Mouse (Mus musculus) embryonic facial prominence, embryonic 14.5 days (tissue): ENCODE measurements around the gene Rgsl1. TPM values are rescaled to one million over a fixed set of nuclear protein-coding genes. Genes with fewer than 3 reads are reported as not detected.
A peak's percentile ranks its signal among the peaks of the same experiment; 100 is the strongest.
"Not testable (repeated sequence)": the region's sequence is repeated elsewhere in the genome, so short reads cannot be mapped to it uniquely, and the experiment has no call there.

Source experiments
- ATAC-seq: fragments of 200-750 bp; cut with Nextera tagmentation; 2 replicates; pipeline ENCODE4 v1.8.0; 2017; ENCODE audit warnings: low read depth, moderate number of reproducible peaks, moderate TSS enrichment
- DNase-seq: peaks from one replicate; pipeline ENCODE4 v3.0.0-alpha.2; 2015; ENCODE audit warnings: low spot score
- H3K27ac ChIP-seq: fragments of 300-500 bp; sonication (generic); replicated peaks from 2 replicates; pipeline ENCODE4 v1.5.1; 2014; ENCODE audit warnings: low read depth, mild to moderate bottlenecking, low read length, moderate library complexity
- H3K27me3 ChIP-seq: fragments of 300-500 bp; sonication (generic); replicated peaks from 2 replicates; pipeline ENCODE4 v1.6.1; 2014; ENCODE audit warnings: low read length; ENCODE audit not compliant: control insufficient read depth, insufficient read depth
- H3K36me3 ChIP-seq: fragments of 300-500 bp; sonication (generic); 2 replicates; pipeline ENCODE4 v1.6.1; 2014; ENCODE audit warnings: low read length, mixed read lengths; ENCODE audit not compliant: control insufficient read depth, insufficient read depth
- H3K4me1 ChIP-seq: fragments of 300-500 bp; sonication (generic); 2 replicates; pipeline ENCODE4 v1.6.1; 2014; ENCODE audit warnings: antibody characterized with exemption, low read length; ENCODE audit not compliant: control insufficient read depth, insufficient read depth
- H3K4me2 ChIP-seq: fragments of 300-500 bp; sonication (generic); 2 replicates; pipeline ENCODE4 v1.6.1; 2014; ENCODE audit warnings: low read depth, mild to moderate bottlenecking, low read length, moderate library complexity, mixed read lengths
- H3K4me3 ChIP-seq: fragments of 300-500 bp; sonication (generic); 2 replicates; pipeline ENCODE4 v1.5.1; 2014; ENCODE audit warnings: low read depth, mild to moderate bottlenecking, low read length
- H3K9ac ChIP-seq: fragments of 300-500 bp; sonication (generic); 2 replicates; pipeline ENCODE4 v1.6.1; 2014; ENCODE audit warnings: low read depth, mild to moderate bottlenecking, low read length, moderate library complexity, mixed read lengths
- H3K9me3 ChIP-seq: fragments of 300-500 bp; sonication (generic); 2 replicates; pipeline ENCODE4 v1.6.1; 2016; ENCODE audit warnings: low read length; ENCODE audit not compliant: control insufficient read depth
- WGBS: fragments of 180-500 bp; shearing (Covaris S2); extraction: QIAGEN DNeasy Blood & Tissue Kit; methylation state at CpG from one replicate; pipeline ENCODE4 v1.1.7; 2014; 5-methylcytosine and 5-hydroxymethylcytosine counted together
- polyA plus RNA-seq: library from polyadenylated mRNA; unstranded; fragments of >200 nt; fragmentation: Nextera tagmentation; extraction: Ambion mirVana; gene quantifications from 2 replicates; pipeline ENCODE4 v1.2.1, GENCODE M21; 2014

The Rgsl1 gene
- polyA plus RNA-seq, 1 experiment from 2014 or later, result 0.14 TPM

DNA sequence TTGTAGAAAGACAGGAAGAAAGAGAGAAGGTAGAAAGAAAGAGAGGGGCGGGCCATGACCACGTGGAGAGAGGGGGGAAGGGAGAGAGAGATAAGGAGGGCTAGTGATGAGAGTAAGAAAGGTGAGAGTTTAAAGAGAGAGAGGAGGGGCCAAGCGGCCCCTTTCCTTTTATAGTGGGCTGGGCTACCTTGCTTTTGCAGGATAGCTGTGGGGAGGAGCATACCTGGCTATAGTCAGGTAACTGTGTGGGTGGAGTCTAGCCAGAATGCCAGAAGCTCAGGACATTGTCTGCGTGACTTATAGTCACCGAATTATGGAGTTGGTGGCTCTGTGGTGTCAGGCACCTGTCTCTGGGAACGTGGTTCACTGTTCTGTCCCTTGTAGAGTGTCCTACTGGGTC, 74.4 kb downstream of the Rgsl1 start:
- H3K4me1 ChIP-seq, H3K36me3 ChIP-seq, H3K9ac ChIP-seq, H3K27ac ChIP-seq, DNase-seq, ATAC-seq, H3K4me3 ChIP-seq, H3K27me3 ChIP-seq, H3K9me3 ChIP-seq, H3K4me2 ChIP-seq: not testable (repeated sequence)
- WGBS, result 64% methylated on average over 6 of the region's 6 CpGs

GRCm38 (mm10) chr1:153768465-153768864, 75.5 kb downstream of the Rgsl1 start:
- H3K27me3 ChIP-seq, result no peaks in the 10 kb centered on the region
- H3K4me1 ChIP-seq, result no peaks in the 10 kb centered on the region
- no peak for ATAC-seq
- no peak overlapping the region for H3K9ac ChIP-seq
- no peak overlapping the region for H3K4me2 ChIP-seq
- no peak overlapping the region for H3K4me3 ChIP-seq
- no peak overlapping the region for H3K27ac ChIP-seq
- no peaks in the 10 kb centered on the region for H3K36me3 ChIP-seq
- WGBS, result 80% methylated on average over 5 of the region's 5 CpGs
- DNase-seq, result no peak
- no peaks in the 10 kb centered on the region for H3K9me3 ChIP-seq

- H3K9ac ChIP-seq, result no peak overlapping the region
- no peaks in the 10 kb centered on the region for H3K9me3 ChIP-seq
- no peak for DNase-seq
- 0 out of 2 replicates have a peak, but pooled peaks cover 2% of the 10 kb centered on the region for H3K36me3 ChIP-seq
- H3K4me3 ChIP-seq, result no peak overlapping the region
- 83% methylated on average over 1 of the region's 1 CpGs for WGBS
- H3K27ac ChIP-seq, result no peak overlapping the region
- H3K4me1 ChIP-seq, result no peaks in the 10 kb centered on the region
- H3K4me2 ChIP-seq, result no peak overlapping the region
- no peak for ATAC-seq
- H3K27me3 ChIP-seq, result no peaks in the 10 kb centered on the region
These were observed 76.7 kb downstream of the Rgsl1 start for GRCm38 (mm10) chr1:153767281-153767680.

- Histone ChIP-seq H3K36me3 (0 out of 2 replicates have a peak, but pooled peaks cover 5% of the 10 kb centered on the region), H3K4me2 (no peak overlapping the region), H3K4me1 (no peaks in the 10 kb centered on the region), H3K27me3 (no peaks in the 10 kb centered on the region), H3K4me3 (no peak overlapping the region), H3K27ac (no peak overlapping the region), H3K9me3 (no peaks in the 10 kb centered on the region), H3K9ac (no peak overlapping the region)
- ATAC-seq (no peak), DNase-seq (no peak)
- 53% methylated on average over 8 of the region's 8 CpGs for WGBS
These were observed 77.6 kb downstream of the Rgsl1 start for GRCm38 (mm10) chr1:153766298-153766697.

DNA sequence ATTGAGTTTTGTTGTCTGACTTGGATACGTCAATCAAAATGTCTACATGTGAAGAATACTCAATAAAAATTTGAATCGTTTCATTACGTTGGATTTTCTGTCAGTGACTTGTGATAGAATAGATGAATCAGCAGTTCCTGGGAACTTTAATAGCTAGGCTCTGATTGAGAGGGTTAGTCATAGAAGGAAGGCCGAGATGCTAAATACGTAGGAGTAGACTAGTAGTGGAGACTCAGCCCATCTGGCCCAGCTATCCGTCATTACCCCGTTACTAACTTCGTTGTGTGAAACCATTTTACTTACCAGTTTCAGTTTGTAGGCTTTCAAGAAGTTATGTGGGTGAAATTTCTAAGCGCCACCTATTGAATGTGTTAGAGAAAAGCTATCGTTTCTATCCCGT, 79.8 kb downstream of the Rgsl1 start:
- WGBS, result 86% methylated on average over 11 of the region's 11 CpGs
- H3K9me3 ChIP-seq, result no peaks in the 10 kb centered on the region
- no peak for ATAC-seq
- H3K27ac ChIP-seq, result no peak overlapping the region
- H3K27me3 ChIP-seq, result no peaks in the 10 kb centered on the region
- no peak overlapping the region for H3K4me2 ChIP-seq
- no peak for DNase-seq
- H3K9ac ChIP-seq, result no peak overlapping the region
- no peak overlapping the region for H3K4me3 ChIP-seq
- 0 out of 2 replicates have a peak, but pooled peaks cover 5% of the 10 kb centered on the region for H3K36me3 ChIP-seq
- H3K4me1 ChIP-seq, result no peaks in the 10 kb centered on the region

GRCm38 (mm10) chr1:153753725-153754464, 90.0 kb downstream of the Rgsl1 start:
- WGBS, result 77% methylated on average over 25 of the region's 25 CpGs
- Histone ChIP-seq H3K27ac (no peak overlapping the region), H3K9ac (no peak overlapping the region), H3K4me3 (no peak overlapping the region), H3K9me3 (no peaks in the 10 kb centered on the region), H3K4me1 (peaks cover 10% of the 10 kb centered on the region; the same call in 1 of the 2 replicates), H3K36me3 (no peaks in the 10 kb centered on the region), H3K4me2 (no peak overlapping the region), H3K27me3 (no peaks in the 10 kb centered on the region)
- DNase-seq (no peak), ATAC-seq (no peak)

DNA sequence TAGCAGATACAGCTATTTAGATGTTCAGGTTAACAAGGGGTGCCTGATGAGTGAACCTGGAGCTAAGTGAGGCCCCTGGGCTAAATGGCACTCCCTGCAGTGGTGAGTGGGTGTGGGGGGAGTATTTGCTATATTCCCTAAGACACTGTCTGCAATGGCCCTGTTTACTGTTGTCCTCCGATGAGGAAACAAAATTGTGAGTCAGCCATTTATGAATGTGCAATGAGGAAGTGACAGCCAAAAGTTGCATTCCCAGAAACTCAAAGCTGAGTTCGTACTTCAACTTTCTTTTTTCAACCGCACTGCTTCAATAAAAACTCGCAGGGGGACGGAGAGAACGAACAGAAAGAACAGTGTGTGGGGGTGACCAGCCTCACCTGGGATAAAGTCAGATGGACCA, 91.4 kb downstream of the Rgsl1 start:
- H3K4me3 ChIP-seq, result peak overlapping the region; percentile 27
- peak overlapping the region; percentile 55; the same call in 1 of the 2 replicates for H3K9ac ChIP-seq
- H3K27me3 ChIP-seq, result no peaks in the 10 kb centered on the region
- no peak overlapping the region for H3K27ac ChIP-seq
- peaks cover 12% of the 10 kb centered on the region; the same call in 1 of the 2 replicates for H3K4me1 ChIP-seq
- no peak for ATAC-seq
- H3K36me3 ChIP-seq, result no peaks in the 10 kb centered on the region
- DNase-seq, result no peak
- WGBS, result 83% methylated on average over 6 of the region's 6 CpGs
- H3K4me2 ChIP-seq, result peak overlapping the region; percentile 52
- no peaks in the 10 kb centered on the region for H3K9me3 ChIP-seq

GRCm38 (mm10) chr1:153751763-153752301, 92.1 kb downstream of the Rgsl1 start:
- DNase-seq (no peak), ATAC-seq (no peak; the same call in 1 of the 2 replicates)
- Histone ChIP-seq H3K4me2 (peak overlapping the region; percentile 52), H3K36me3 (no peaks in the 10 kb centered on the region), H3K9ac (peak overlapping the region; percentile 55), H3K4me3 (peak overlapping the region; percentile 27), H3K27ac (no peak overlapping the region), H3K27me3 (no peaks in the 10 kb centered on the region), H3K4me1 (peaks cover 12% of the 10 kb centered on the region; the same call in 1 of the 2 replicates), H3K9me3 (no peaks in the 10 kb centered on the region)
- WGBS, result 37% methylated on average over 13 of the region's 13 CpGs
